Mouse (Mus musculus) lung, embryonic 14.5 days (tissue): ENCODE measurements around the gene Ippk. TPM values are rescaled to one million over a fixed set of nuclear protein-coding genes. Genes with fewer than 3 reads are reported as not detected.

Source experiments
- ATAC-seq: fragments of 200-750 bp; cut with Nextera tagmentation; 2 replicates; pipeline ENCODE4 v1.8.0; 2017; ENCODE audit warnings: mild to moderate bottlenecking, moderate TSS enrichment, moderate library complexity; ENCODE audit not compliant: insufficient read depth
- DNase-seq: peaks from one replicate; pipeline ENCODE4 v3.0.0-alpha.2; 2015
- H3K27ac ChIP-seq: fragments of 300-500 bp; sonication (generic); 2 replicates; pipeline ENCODE4 v1.5.1; 2014; ENCODE audit warnings: low read depth, mild to moderate bottlenecking, moderate library complexity
- H3K27me3 ChIP-seq: fragments of 300-500 bp; sonication (generic); 2 replicates; pipeline ENCODE4 v1.6.1; 2014; ENCODE audit warnings: low read length, control low read depth; ENCODE audit not compliant: insufficient read depth
- H3K36me3 ChIP-seq: fragments of 300-500 bp; sonication (generic); 2 replicates; pipeline ENCODE4 v1.6.1; 2014; ENCODE audit warnings: control low read depth; ENCODE audit not compliant: insufficient read depth
- H3K4me1 ChIP-seq: fragments of 300-500 bp; sonication (generic); 2 replicates; pipeline ENCODE4 v1.6.1; 2014; ENCODE audit warnings: antibody characterized with exemption, control low read depth; ENCODE audit not compliant: insufficient read depth
- H3K4me2 ChIP-seq: fragments of 300-500 bp; sonication (generic); 2 replicates; pipeline ENCODE4 v1.6.1; 2014; ENCODE audit warnings: mild to moderate bottlenecking
- H3K4me3 ChIP-seq: fragments of 300-500 bp; sonication (generic); 2 replicates; pipeline ENCODE4 v1.5.1; 2014; ENCODE audit warnings: low read depth, low read length
- H3K9ac ChIP-seq: fragments of 300-500 bp; sonication (generic); 2 replicates; pipeline ENCODE4 v1.6.1; 2014
- H3K9me3 ChIP-seq: fragments of 300-500 bp; sonication (generic); 2 replicates; pipeline ENCODE4 v1.6.1; 2016; ENCODE audit warnings: low read depth, low read length, control low read depth
- CTCF ChIP-seq: IDR thresholded peaks from 2 replicates; pipeline ENCODE4 v1.5.1; 2016; ENCODE audit warnings: antibody characterized with exemption, low read depth
- WGBS: fragments of 180-500 bp; shearing (Covaris S2); extraction: QIAGEN DNeasy Blood & Tissue Kit; methylation state at CpG from one replicate; pipeline ENCODE4 v1.1.7; 2014; 5-methylcytosine and 5-hydroxymethylcytosine counted together
- polyA plus RNA-seq: library from polyadenylated mRNA; unstranded; fragments of >200 nt; fragmentation: Nextera tagmentation; extraction: Ambion mirVana; gene quantifications from 2 replicates; pipeline ENCODE4 v1.2.1, GENCODE M21; 2014

The Ippk gene
- polyA plus RNA-seq, 1 experiment from 2014 or later: 19.5 TPM

DNA sequence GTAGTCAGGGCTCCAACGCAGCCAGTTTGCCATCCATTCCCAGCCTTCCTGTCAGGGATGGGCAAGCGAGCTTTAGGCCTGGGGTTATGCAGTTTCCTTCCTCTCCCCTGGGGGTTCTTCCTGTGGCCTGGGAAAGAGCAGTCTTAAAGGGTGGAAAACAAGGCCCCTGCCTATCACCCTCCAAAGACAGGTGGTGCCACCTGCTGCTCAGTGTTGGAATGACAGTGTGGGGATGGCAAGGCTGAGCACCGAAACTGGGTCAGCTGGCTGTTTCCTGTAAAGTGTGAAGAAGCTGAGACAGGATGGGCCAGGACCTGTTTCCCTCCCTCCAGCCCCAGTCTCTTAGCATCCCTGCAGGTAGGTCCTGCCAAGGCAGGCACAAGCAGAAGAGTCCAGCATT lies 39.8 kb upstream of the Ippk start:
- Histone ChIP-seq H3K4me3 (no peak overlapping the region), H3K9me3 (no peaks in the 10 kb centered on the region), H3K36me3 (peaks cover 96% of the 10 kb centered on the region), H3K27ac (peak overlapping the region; percentile 43; the same call in 1 of the 2 replicates), H3K27me3 (no peaks in the 10 kb centered on the region), H3K9ac (no peak overlapping the region), H3K4me1 (no peaks in the 10 kb centered on the region), H3K4me2 (no peak overlapping the region)
- TF ChIP-seq CTCF: peak; percentile 96
- peak; percentile 91 for DNase-seq
- 20% methylated on average over 3 of the region's 3 CpGs for WGBS
- peak; percentile 65 for ATAC-seq

DNA sequence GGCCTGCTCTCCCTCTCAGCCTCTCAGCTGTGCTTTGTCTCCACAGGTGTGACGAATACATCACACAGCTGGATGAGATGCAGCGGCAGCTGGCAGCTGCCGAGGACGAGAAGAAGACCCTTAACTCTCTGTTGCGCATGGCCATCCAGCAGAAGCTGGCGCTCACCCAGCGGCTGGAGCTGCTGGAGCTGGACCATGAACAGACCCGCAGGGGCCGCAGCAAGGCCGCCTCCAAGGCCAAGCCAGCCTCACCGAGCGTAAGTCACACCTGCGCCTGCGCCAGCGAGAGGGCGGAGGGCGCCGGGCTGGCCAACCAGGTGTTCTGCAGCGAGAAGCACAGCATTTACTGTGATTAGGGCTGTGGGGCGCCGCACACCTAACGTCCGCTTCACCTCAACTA lies 38.1 kb upstream of the Ippk start:
- ATAC-seq: no peak
- Histone ChIP-seq H3K9me3 (no peaks in the 10 kb centered on the region), H3K4me3 (no peak overlapping the region), H3K9ac (no peak overlapping the region), H3K4me2 (no peak overlapping the region), H3K27me3 (no peaks in the 10 kb centered on the region), H3K27ac (no peak overlapping the region), H3K36me3 (peaks cover 88% of the 10 kb centered on the region), H3K4me1 (no peaks in the 10 kb centered on the region)
- WGBS: 88% methylated on average over 23 of the region's 23 CpGs
- DNase-seq: no peak
- TF ChIP-seq CTCF: no peak

DNA sequence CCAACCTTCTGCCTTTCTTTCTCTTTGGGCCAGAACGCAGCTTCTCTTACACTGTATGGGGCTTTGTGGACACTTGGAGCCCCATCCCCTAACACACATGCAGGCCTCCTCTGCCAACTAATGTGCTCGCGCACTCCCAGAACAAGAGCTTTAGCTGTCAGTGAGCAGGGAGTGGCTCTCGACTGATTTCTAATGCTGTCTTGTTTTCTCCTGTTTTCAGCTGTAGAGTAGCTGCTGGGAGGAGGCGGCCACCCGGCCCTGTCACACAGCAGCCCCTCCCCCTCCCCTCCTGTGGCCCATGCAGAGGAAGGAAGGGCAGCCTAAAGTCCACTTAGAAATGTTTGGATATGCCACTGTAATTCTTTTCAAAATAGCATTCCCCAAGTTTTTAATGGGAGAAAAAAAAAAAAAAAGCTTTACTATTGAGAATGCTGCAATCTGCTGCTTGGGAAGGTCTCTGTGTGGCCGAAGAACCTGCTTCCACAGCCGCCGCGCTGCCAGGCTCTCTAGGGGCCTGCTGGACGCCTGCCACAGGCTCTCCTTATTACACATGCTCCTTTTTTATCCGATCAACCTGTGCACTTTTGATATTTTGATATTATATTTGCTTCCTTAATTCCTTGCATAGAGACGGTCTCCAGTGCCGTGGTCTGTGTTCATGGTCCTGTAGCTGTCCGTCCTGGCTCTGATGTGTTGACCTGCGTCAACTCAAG lies 36.1 kb upstream of the Ippk start:
- Histone ChIP-seq H3K27me3 (no peaks in the 10 kb centered on the region), H3K27ac (no peak overlapping the region), H3K4me1 (no peaks in the 10 kb centered on the region), H3K4me2 (no peak overlapping the region), H3K4me3 (no peak overlapping the region), H3K36me3 (peaks cover 69% of the 10 kb centered on the region), H3K9me3 (no peaks in the 10 kb centered on the region), H3K9ac (no peak overlapping the region)
- ATAC-seq: no peak
- WGBS: 76% methylated on average over 16 of the region's 16 CpGs
- no peak for TF ChIP-seq CTCF
- DNase-seq: no peak

DNA sequence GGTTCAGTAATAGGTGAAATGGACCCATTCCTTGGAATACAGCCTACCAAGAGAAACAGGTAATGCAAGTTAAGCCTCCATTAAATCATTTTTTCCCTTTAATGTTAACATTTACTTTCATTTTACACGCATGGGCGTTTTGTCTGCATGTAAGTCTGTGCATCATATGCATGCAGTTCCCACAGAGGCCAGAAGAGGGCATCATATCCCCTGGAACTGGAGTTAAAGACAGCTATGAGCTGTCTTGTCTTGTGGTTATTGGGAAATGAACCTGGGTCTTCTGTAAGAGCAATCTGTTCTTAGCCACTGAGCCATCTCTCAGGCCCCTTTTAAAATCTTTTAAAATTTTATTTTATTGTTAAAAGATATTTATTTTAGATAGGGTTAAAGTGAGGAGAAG lies 29.7 kb upstream of the Ippk start:
- H3K27me3 ChIP-seq: no peaks in the 10 kb centered on the region
- 98% methylated on average over 2 of the region's 2 CpGs for whole genome bisulfite sequencing
- no peak overlapping the region for H3K4me2 ChIP-seq
- H3K9me3 ChIP-seq: no peaks in the 10 kb centered on the region
- H3K27ac ChIP-seq: no peak overlapping the region
- TF ChIP-seq CTCF: peak; percentile 61
- H3K4me3 ChIP-seq: no peak overlapping the region
- DNase-seq: peak; percentile 32
- H3K4me1 ChIP-seq: no peaks in the 10 kb centered on the region
- H3K9ac ChIP-seq: no peak overlapping the region
- no peak for ATAC-seq
- H3K36me3 ChIP-seq: peaks cover 8% of the 10 kb centered on the region; the same call in 1 of the 2 replicates

DNA sequence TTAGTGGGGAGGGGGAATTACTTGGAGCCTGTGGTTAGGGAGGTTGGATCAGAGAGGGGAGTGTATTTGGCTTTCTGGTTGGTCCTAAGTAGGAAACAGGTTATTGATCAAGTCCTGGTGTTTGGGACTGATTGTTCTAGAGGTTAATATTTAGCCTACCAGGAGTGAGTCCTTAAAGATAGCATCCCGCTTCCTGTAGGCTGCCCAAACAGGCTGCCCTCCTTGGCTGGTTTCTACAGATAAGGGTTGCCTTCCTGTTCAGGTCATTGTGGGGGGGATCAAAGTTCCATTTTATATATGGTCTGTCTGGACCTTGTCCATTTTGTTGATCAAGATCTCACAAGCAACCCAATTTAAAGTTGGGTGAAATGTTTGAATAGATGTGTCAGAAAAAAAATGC lies 27.5 kb upstream of the Ippk start:
- WGBS: 62% methylated on average over 1 of the region's 1 CpGs
- Histone ChIP-seq H3K36me3 (no peaks in the 10 kb centered on the region), H3K27me3 (no peaks in the 10 kb centered on the region), H3K27ac (no peak overlapping the region), H3K4me1 (no peaks in the 10 kb centered on the region), H3K4me3 (no peak overlapping the region), H3K4me2 (no peak overlapping the region), H3K9ac (no peak overlapping the region), H3K9me3 (no peaks in the 10 kb centered on the region)
- no peak for DNase-seq
- no peak for ATAC-seq
- no peak for TF ChIP-seq CTCF

DNA sequence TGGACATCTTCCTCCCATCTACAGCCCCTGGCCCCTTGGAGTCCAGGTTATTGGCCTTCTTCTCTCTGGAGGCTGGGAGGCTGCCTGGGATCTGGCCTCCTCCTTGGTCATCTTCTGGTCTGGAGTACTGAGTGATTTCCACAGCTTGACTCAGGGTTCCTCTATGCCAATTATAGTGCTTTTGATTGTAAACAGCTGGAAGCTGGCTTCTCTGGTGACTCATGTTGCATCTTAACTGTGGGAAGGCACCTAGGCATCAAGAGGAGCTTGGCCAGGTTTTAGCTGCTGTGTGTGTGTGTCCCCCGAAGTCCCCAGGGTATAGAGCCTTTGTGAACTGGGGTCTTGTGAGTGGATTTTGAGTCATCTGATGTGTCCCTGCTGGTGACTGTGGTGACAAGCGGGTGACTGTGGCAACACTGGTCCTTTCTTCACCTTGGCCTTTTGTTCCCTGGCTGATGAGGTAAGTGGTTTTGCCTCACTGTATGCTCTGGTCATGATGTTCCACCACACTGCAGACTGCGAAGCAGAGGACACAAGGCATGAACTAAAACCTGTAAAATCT lies 26.1 kb upstream of the Ippk start:
- H3K4me1 ChIP-seq: no peaks in the 10 kb centered on the region
- no peak for ATAC-seq
- 95% methylated on average over 3 of the region's 3 CpGs for WGBS
- H3K4me2 ChIP-seq: no peak overlapping the region
- H3K9ac ChIP-seq: no peak overlapping the region
- H3K36me3 ChIP-seq: no peaks in the 10 kb centered on the region
- no peaks in the 10 kb centered on the region for H3K9me3 ChIP-seq
- DNase-seq: no peak
- H3K4me3 ChIP-seq: no peak overlapping the region
- no peak for TF ChIP-seq CTCF
- no peaks in the 10 kb centered on the region for H3K27me3 ChIP-seq
- H3K27ac ChIP-seq: no peak overlapping the region

DNA sequence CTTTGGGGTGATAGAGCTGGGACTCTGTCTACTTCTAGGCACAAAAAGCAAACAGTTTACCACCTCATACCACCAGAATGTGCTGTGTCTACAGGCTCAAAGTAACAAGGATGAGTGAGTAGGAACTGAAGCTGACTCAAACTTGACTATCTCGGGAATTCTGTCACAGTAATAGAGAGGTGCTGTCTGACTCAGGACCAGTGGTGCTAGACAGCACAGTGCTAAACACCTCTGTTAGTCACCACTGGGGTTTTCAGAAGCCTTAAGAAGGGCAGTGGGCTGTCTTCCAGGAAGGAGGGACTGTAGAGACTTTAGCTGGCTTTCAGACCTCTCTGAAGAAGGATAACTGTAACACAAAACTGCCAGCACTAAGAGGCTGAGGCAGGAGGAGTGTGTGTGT lies 24.3 kb upstream of the Ippk start:
- no peak for TF ChIP-seq CTCF
- Histone ChIP-seq H3K9ac (no peak overlapping the region), H3K27me3 (no peaks in the 10 kb centered on the region), H3K27ac (no peak overlapping the region), H3K4me3 (no peak overlapping the region), H3K9me3 (no peaks in the 10 kb centered on the region), H3K4me1 (no peaks in the 10 kb centered on the region), H3K36me3 (no peaks in the 10 kb centered on the region), H3K4me2 (no peak overlapping the region)
- DNase-seq (no peak), ATAC-seq (no peak)
- WGBS: 60% methylated on average over 1 of the region's 1 CpGs
